Comparison of ENCODE assay signal across 17 mouse cellular contexts in genomic region chr6:108290978-108291377, GRCm38 (mm10).
"Had no signal": no experiment of that assay in that cellular context is flagged by ENCODE, and none has a peak within 500 bp of the region (broad histone marks: within the 10 kb centered on the region; RNA-seq: fewer than 3 reads in every experiment).

No protein-coding gene starts in this region.

- ATAC-seq: lung, postnatal 0 days; midbrain, embryonic 13.5 days; midbrain, embryonic 15.5 days had no signal

- H3K9ac ChIP-seq: lung, embryonic 15.5 days; midbrain, embryonic 13.5 days; midbrain, embryonic 15.5 days; neural tube, embryonic 12.5 days; stomach, embryonic 15.5 days had no signal

- H3K9me3 ChIP-seq: lung, embryonic 15.5 days; megakaryocyte, embryonic 14.5 days; midbrain, embryonic 13.5 days; midbrain, embryonic 15.5 days; neural tube, embryonic 12.5 days; stomach, embryonic 15.5 days had no signal

- H3K27ac ChIP-seq: lung, embryonic 15.5 days; macrophage; midbrain, embryonic 13.5 days; midbrain, embryonic 15.5 days; neural tube, embryonic 12.5 days; stomach, embryonic 15.5 days; stomach, postnatal 0 days had no signal

- H3K4me3 ChIP-seq: lung, embryonic 15.5 days; megakaryocyte, embryonic 14.5 days; midbrain, embryonic 13.5 days; midbrain, embryonic 15.5 days; neural tube, embryonic 12.5 days; stomach, embryonic 15.5 days had no signal

- H3K4me2 ChIP-seq: lung, embryonic 15.5 days; midbrain, embryonic 11.5 days; midbrain, embryonic 13.5 days; midbrain, embryonic 15.5 days; neural tube, embryonic 12.5 days; stomach, embryonic 15.5 days had no signal

- H3K27me3 ChIP-seq: lung, embryonic 15.5 days; megakaryocyte, embryonic 14.5 days; midbrain, embryonic 13.5 days; midbrain, embryonic 15.5 days; neural tube, embryonic 12.5 days; stomach, embryonic 15.5 days had no signal

- DNase-seq: lung, adult 2 months; lung, postnatal 14 days; lung, postnatal 36 days; right cerebral cortex, postnatal 14 days; thymus, adult 2 months; thymus, postnatal 25 days; thymus, postnatal 4 days had no signal

- H3K36me3 ChIP-seq: lung, embryonic 15.5 days; midbrain, embryonic 13.5 days; midbrain, embryonic 15.5 days; neural tube, embryonic 12.5 days; stomach, embryonic 15.5 days had no signal

- H3K4me1 ChIP-seq: lung, embryonic 15.5 days; midbrain, embryonic 13.5 days; midbrain, embryonic 15.5 days; neural tube, embryonic 12.5 days; stomach, embryonic 15.5 days had no signal
